Mouse (Mus musculus): ENCODE data around the gene Dcdc2a. TPM values are rescaled to one million over a fixed set of nuclear protein-coding genes. Genes with fewer than 3 reads are reported as not detected.

Dcdc2a gene
- polyA plus RNA-seq, 1 experiment from 2014 or later = 1.7 TPM

GRCm38 (mm10) chr13:25100581-25100980 is 44.8 kb downstream of the Dcdc2a start:
- no peak overlapping the region for H3K4me2 ChIP-seq (ENCODE audit: low read depth, low read length)
- H3K27me3 ChIP-seq (replicated peaks; ENCODE audit: control insufficient read depth, insufficient read depth, low read length) = no peaks in the 10 kb centered on the region
- no peak overlapping the region for H3K9ac ChIP-seq (ENCODE audit: low read depth, low read length)
- H3K4me1 ChIP-seq (ENCODE audit: control insufficient read depth, insufficient read depth, low read length) = no peaks in the 10 kb centered on the region
- no peaks in the 10 kb centered on the region for H3K36me3 ChIP-seq (ENCODE audit: control insufficient read depth, insufficient read depth, low read length)
- no peaks in the 10 kb centered on the region for H3K9me3 ChIP-seq (ENCODE audit: control insufficient read depth, low read length)
- no peak overlapping the region for H3K27ac ChIP-seq (replicated peaks; ENCODE audit: low read depth, low read length)
- ATAC-seq (ENCODE audit: low read depth) (no peak), DNase-seq (ENCODE audit: low spot score) (no peak)
- no peak overlapping the region for H3K4me3 ChIP-seq (ENCODE audit: low read depth, low read length)
- 78% methylated on average over 6 of the region's 6 CpGs for WGBS

GRCm38 (mm10) chr13:25105671-25106070 is 49.9 kb downstream of the Dcdc2a start:
- Histone ChIP-seq H3K36me3 (ENCODE audit: control insufficient read depth, insufficient read depth, low read length) (no peaks in the 10 kb centered on the region), H3K4me1 (ENCODE audit: control insufficient read depth, insufficient read depth, low read length) (no peaks in the 10 kb centered on the region), H3K9me3 (ENCODE audit: control insufficient read depth, low read length) (no peaks in the 10 kb centered on the region), H3K4me2 (ENCODE audit: low read depth, low read length) (no peak overlapping the region), H3K27ac (replicated peaks; ENCODE audit: low read depth, low read length) (no peak overlapping the region), H3K4me3 (ENCODE audit: low read depth, low read length) (no peak overlapping the region), H3K27me3 (replicated peaks; ENCODE audit: control insufficient read depth, insufficient read depth, low read length) (no peaks in the 10 kb centered on the region), H3K9ac (ENCODE audit: low read depth, low read length) (no peak overlapping the region)
- DNase-seq (ENCODE audit: low spot score) (no peak), ATAC-seq (ENCODE audit: low read depth) (no peak)

- H3K36me3 ChIP-seq (ENCODE audit: control insufficient read depth, insufficient read depth, low read length) = no peaks in the 10 kb centered on the region
- no peaks in the 10 kb centered on the region for H3K9me3 ChIP-seq (ENCODE audit: control insufficient read depth, low read length)
- no peaks in the 10 kb centered on the region for H3K27me3 ChIP-seq (replicated peaks; ENCODE audit: control insufficient read depth, insufficient read depth, low read length)
- H3K27ac ChIP-seq (replicated peaks; ENCODE audit: low read depth, low read length) = no peak overlapping the region
- DNase-seq (ENCODE audit: low spot score) = no peak
- no peak overlapping the region for H3K4me2 ChIP-seq (ENCODE audit: low read depth, low read length)
- no peak for ATAC-seq (ENCODE audit: low read depth)
- no peak overlapping the region for H3K4me3 ChIP-seq (ENCODE audit: low read depth, low read length)
- H3K9ac ChIP-seq (ENCODE audit: low read depth, low read length) = no peak overlapping the region
- no peaks in the 10 kb centered on the region for H3K4me1 ChIP-seq (ENCODE audit: control insufficient read depth, insufficient read depth, low read length)
- 74% methylated on average over 5 of the region's 5 CpGs for WGBS
Observed at GRCm38 (mm10) chr13:25106740-25107139, 50.9 kb downstream of the Dcdc2a start.

GRCm38 (mm10) chr13:25108353-25108752 is 52.5 kb downstream of the Dcdc2a start:
- Histone ChIP-seq H3K4me2 (ENCODE audit: low read depth, low read length) (no peak overlapping the region), H3K27ac (replicated peaks; ENCODE audit: low read depth, low read length) (no peak overlapping the region), H3K4me1 (ENCODE audit: control insufficient read depth, insufficient read depth, low read length) (no peaks in the 10 kb centered on the region), H3K9me3 (ENCODE audit: control insufficient read depth, low read length) (no peaks in the 10 kb centered on the region), H3K36me3 (ENCODE audit: control insufficient read depth, insufficient read depth, low read length) (no peaks in the 10 kb centered on the region), H3K4me3 (ENCODE audit: low read depth, low read length) (no peak overlapping the region), H3K9ac (ENCODE audit: low read depth, low read length) (no peak overlapping the region), H3K27me3 (replicated peaks; ENCODE audit: control insufficient read depth, insufficient read depth, low read length) (no peaks in the 10 kb centered on the region)
- DNase-seq (ENCODE audit: low spot score) = no peak
- WGBS = 82% methylated on average over 3 of the region's 3 CpGs
- no peak for ATAC-seq (ENCODE audit: low read depth)

- no peak overlapping the region for H3K4me3 ChIP-seq (ENCODE audit: low read depth, low read length)
- DNase-seq (ENCODE audit: low spot score) (no peak), ATAC-seq (ENCODE audit: low read depth) (no peak)
- H3K27me3 ChIP-seq (replicated peaks; ENCODE audit: control insufficient read depth, insufficient read depth, low read length) = no peaks in the 10 kb centered on the region
- H3K4me1 ChIP-seq (ENCODE audit: control insufficient read depth, insufficient read depth, low read length) = no peaks in the 10 kb centered on the region
- 78% methylated on average over 5 of the region's 5 CpGs for WGBS
- no peak overlapping the region for H3K27ac ChIP-seq (replicated peaks; ENCODE audit: low read depth, low read length)
- H3K9me3 ChIP-seq (ENCODE audit: control insufficient read depth, low read length) = no peaks in the 10 kb centered on the region
- H3K36me3 ChIP-seq (ENCODE audit: control insufficient read depth, insufficient read depth, low read length) = no peaks in the 10 kb centered on the region
- no peak overlapping the region for H3K4me2 ChIP-seq (ENCODE audit: low read depth, low read length)
- H3K9ac ChIP-seq (ENCODE audit: low read depth, low read length) = no peak overlapping the region
Observed at GRCm38 (mm10) chr13:25110592-25111095, 54.8 kb downstream of the Dcdc2a start.

GRCm38 (mm10) chr13:25115429-25115881 is 59.7 kb downstream of the Dcdc2a start:
- Histone ChIP-seq H3K4me1 (ENCODE audit: control insufficient read depth, insufficient read depth, low read length) (no peaks in the 10 kb centered on the region), H3K9me3 (ENCODE audit: control insufficient read depth, low read length) (no peaks in the 10 kb centered on the region), H3K4me3 (ENCODE audit: low read depth, low read length) (peak overlapping the region; percentile 42), H3K4me2 (ENCODE audit: low read depth, low read length) (peak overlapping the region; percentile 70), H3K27ac (replicated peaks; ENCODE audit: low read depth, low read length) (no peak overlapping the region), H3K36me3 (ENCODE audit: control insufficient read depth, insufficient read depth, low read length) (no peaks in the 10 kb centered on the region), H3K27me3 (replicated peaks; ENCODE audit: control insufficient read depth, insufficient read depth, low read length) (no peaks in the 10 kb centered on the region; the same call in 1 of the 2 replicates), H3K9ac (ENCODE audit: low read depth, low read length) (peak overlapping the region; percentile 59)
- WGBS = 38% methylated on average over 12 of the region's 12 CpGs
- DNase-seq (ENCODE audit: low spot score) = peak; percentile 61
- peak; percentile 92 for ATAC-seq (ENCODE audit: low read depth)

GRCm38 (mm10) chr13:25115971-25116370 is 60.2 kb downstream of the Dcdc2a start:
- ATAC-seq (ENCODE audit: low read depth) = no peak; the same call in 1 of the 2 replicates
- Histone ChIP-seq H3K27ac (replicated peaks; ENCODE audit: low read depth, low read length) (no peak overlapping the region), H3K4me1 (ENCODE audit: control insufficient read depth, insufficient read depth, low read length) (no peaks in the 10 kb centered on the region), H3K9ac (ENCODE audit: low read depth, low read length) (peak overlapping the region; percentile 59), H3K9me3 (ENCODE audit: control insufficient read depth, low read length) (no peaks in the 10 kb centered on the region), H3K27me3 (replicated peaks; ENCODE audit: control insufficient read depth, insufficient read depth, low read length) (no peaks in the 10 kb centered on the region; the same call in 1 of the 2 replicates), H3K36me3 (ENCODE audit: control insufficient read depth, insufficient read depth, low read length) (no peaks in the 10 kb centered on the region), H3K4me3 (ENCODE audit: low read depth, low read length) (peak overlapping the region; percentile 42), H3K4me2 (ENCODE audit: low read depth, low read length) (peak overlapping the region; percentile 70)
- DNase-seq (ENCODE audit: low spot score) = peak; percentile 51
- 3% methylated on average over 11 of the region's 11 CpGs for WGBS

- no peaks in the 10 kb centered on the region for H3K9me3 ChIP-seq (ENCODE audit: control insufficient read depth, low read length)
- no peak overlapping the region for H3K9ac ChIP-seq (ENCODE audit: low read depth, low read length)
- 50% methylated on average over 8 of the region's 8 CpGs for WGBS
- H3K27ac ChIP-seq (replicated peaks; ENCODE audit: low read depth, low read length) = no peak overlapping the region
- H3K27me3 ChIP-seq (replicated peaks; ENCODE audit: control insufficient read depth, insufficient read depth, low read length) = no peaks in the 10 kb centered on the region; the same call in 1 of the 2 replicates
- no peak overlapping the region for H3K4me2 ChIP-seq (ENCODE audit: low read depth, low read length)
- no peak for ATAC-seq (ENCODE audit: low read depth)
- H3K36me3 ChIP-seq (ENCODE audit: control insufficient read depth, insufficient read depth, low read length) = no peaks in the 10 kb centered on the region
- peak; percentile 14 for DNase-seq (ENCODE audit: low spot score)
- H3K4me3 ChIP-seq (ENCODE audit: low read depth, low read length) = no peak overlapping the region
- H3K4me1 ChIP-seq (ENCODE audit: control insufficient read depth, insufficient read depth, low read length) = no peaks in the 10 kb centered on the region
Observed at GRCm38 (mm10) chr13:25122740-25123335, 67.0 kb downstream of the Dcdc2a start.

GRCm38 (mm10) chr13:25127216-25127615 is 71.4 kb downstream of the Dcdc2a start:
- H3K4me2 ChIP-seq (ENCODE audit: low read depth, low read length) = no peak overlapping the region
- WGBS = 88% methylated on average over 2 of the region's 2 CpGs
- H3K4me3 ChIP-seq (ENCODE audit: low read depth, low read length) = no peak overlapping the region

More at GRCm38 (mm10) chr13:25127216-25127615, 71.4 kb downstream of the Dcdc2a start:
- H3K36me3 ChIP-seq (ENCODE audit: control insufficient read depth, insufficient read depth, low read length) = no peaks in the 10 kb centered on the region
- no peak for ATAC-seq (ENCODE audit: low read depth)
- no peaks in the 10 kb centered on the region for H3K4me1 ChIP-seq (ENCODE audit: control insufficient read depth, insufficient read depth, low read length)
- H3K9me3 ChIP-seq (ENCODE audit: control insufficient read depth, low read length) = no peaks in the 10 kb centered on the region
- no peaks in the 10 kb centered on the region for H3K27me3 ChIP-seq (replicated peaks; ENCODE audit: control insufficient read depth, insufficient read depth, low read length)
- no peak overlapping the region for H3K9ac ChIP-seq (ENCODE audit: low read depth, low read length)
- DNase-seq (ENCODE audit: low spot score) = no peak
- no peak overlapping the region for H3K27ac ChIP-seq (replicated peaks; ENCODE audit: low read depth, low read length)
